Mouse (Mus musculus): ENCODE measurements around the gene Kcnip1. TPM values are rescaled to one million over a fixed set of nuclear protein-coding genes. Genes with fewer than 3 reads are reported as not detected.
A peak's percentile ranks its signal among the peaks of the same experiment; 100 is the strongest.

Kcnip1 gene
- polyA plus RNA-seq, 1 experiment from 2014 or later, result 2.0 TPM

DNA sequence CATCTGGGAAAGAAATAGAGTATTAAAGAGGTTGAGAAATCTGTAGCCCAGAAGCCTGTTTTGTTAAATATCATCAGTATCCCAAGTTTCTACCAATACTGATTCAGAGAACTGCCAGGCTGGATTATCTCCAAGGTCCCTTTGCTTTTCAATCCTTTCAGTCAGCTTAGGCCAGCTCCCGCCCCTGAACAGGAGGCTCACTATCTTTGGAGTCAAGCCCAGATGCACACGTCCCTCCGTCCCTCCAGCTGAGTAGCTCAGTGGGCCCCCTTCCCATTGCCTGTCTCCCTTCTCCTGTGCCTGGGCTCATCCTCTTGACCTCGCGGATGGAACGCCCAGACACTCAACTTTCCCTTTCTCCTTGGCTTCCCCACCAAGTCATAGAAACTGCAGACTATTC is 65.6 kb downstream of the Kcnip1 start:
- Histone ChIP-seq H3K27me3 (ENCODE audit: insufficient read depth, low read length) (no peaks in the 10 kb centered on the region), H3K27ac (no peak overlapping the region), H3K9ac (ENCODE audit: low read depth, low read length) (no peak overlapping the region), H3K9me3 (replicated peaks; ENCODE audit: low read length) (no peaks in the 10 kb centered on the region), H3K4me2 (ENCODE audit: low read length) (no peak overlapping the region), H3K36me3 (ENCODE audit: insufficient read depth, low read length) (no peaks in the 10 kb centered on the region), H3K4me1 (replicated peaks; ENCODE audit: insufficient read depth, low read length) (0 out of 2 replicates have a peak, but pooled peaks cover 2% of the 10 kb centered on the region), H3K4me3 (replicated peaks; ENCODE audit: low read depth, low read length) (no peak overlapping the region)
- TF ChIP-seq CTCF (IDR thresholded peaks at IDR 0.05; ENCODE audit: low read depth), result no peak
- WGBS, result 78% methylated on average over 6 of the region's 6 CpGs
- DNase-seq (ENCODE audit: low spot score) (no peak), ATAC-seq (replicated peaks; ENCODE audit: low FRiP score, low read depth) (no peak)

DNA sequence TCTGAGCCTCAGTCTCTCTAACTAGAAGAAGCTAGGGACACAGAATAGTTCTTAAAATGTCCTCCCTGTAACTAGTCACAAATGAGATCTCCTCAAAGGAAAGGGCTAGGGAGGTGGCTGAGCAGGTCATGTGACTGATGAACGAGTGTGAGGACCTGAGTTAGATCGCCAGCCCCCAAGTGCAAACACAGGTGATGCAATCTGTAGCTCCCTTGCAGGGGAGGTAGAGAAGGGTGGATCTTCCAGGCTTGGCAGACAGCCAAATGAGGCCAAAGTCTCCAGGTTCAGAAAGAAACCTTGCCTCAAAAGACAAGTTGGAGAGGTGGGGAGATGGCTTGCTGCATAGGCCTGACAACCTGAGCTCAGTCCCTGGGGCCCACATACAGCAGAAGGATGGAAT is 66.4 kb downstream of the Kcnip1 start:
- Histone ChIP-seq H3K9me3 (replicated peaks; ENCODE audit: low read length) (no peaks in the 10 kb centered on the region), H3K9ac (ENCODE audit: low read depth, low read length) (no peak overlapping the region), H3K27me3 (ENCODE audit: insufficient read depth, low read length) (no peaks in the 10 kb centered on the region), H3K4me1 (replicated peaks; ENCODE audit: insufficient read depth, low read length) (no peaks in the 10 kb centered on the region), H3K4me3 (replicated peaks; ENCODE audit: low read depth, low read length) (no peak overlapping the region), H3K36me3 (ENCODE audit: insufficient read depth, low read length) (no peaks in the 10 kb centered on the region), H3K27ac (no peak overlapping the region), H3K4me2 (ENCODE audit: low read length) (no peak overlapping the region)
- DNase-seq (ENCODE audit: low spot score), result no peak
- TF ChIP-seq CTCF (IDR thresholded peaks at IDR 0.05; ENCODE audit: low read depth), result no peak
- no peak for ATAC-seq (replicated peaks; ENCODE audit: low FRiP score, low read depth)
- 41% methylated on average over 2 of the region's 2 CpGs for WGBS

DNA sequence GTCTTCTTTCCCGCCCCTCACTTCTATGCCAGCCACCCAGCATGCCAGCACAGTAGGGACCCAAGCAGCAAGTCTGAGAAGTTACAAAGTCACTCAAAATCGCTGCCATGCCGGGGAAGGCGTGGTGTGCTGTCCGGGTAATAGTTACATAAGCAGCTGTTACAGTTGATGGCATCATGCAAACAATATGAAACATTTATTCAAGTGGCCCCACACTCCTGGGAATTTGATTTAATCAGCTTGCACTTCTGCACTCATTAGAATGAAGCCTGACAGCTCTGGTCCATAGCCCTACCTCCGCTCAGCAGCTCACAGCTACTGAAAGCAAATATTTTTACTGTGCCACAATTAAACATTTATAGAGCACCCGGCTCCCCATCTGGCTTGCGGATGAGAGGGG is 67.2 kb downstream of the Kcnip1 start:
- no peak overlapping the region for H3K4me3 ChIP-seq (replicated peaks; ENCODE audit: low read depth, low read length)
- no peak overlapping the region for H3K9ac ChIP-seq (ENCODE audit: low read depth, low read length)
- ATAC-seq (replicated peaks; ENCODE audit: low FRiP score, low read depth) (no peak), DNase-seq (ENCODE audit: low spot score) (no peak)
- H3K36me3 ChIP-seq (ENCODE audit: insufficient read depth, low read length), result no peaks in the 10 kb centered on the region
- no peaks in the 10 kb centered on the region for H3K4me1 ChIP-seq (replicated peaks; ENCODE audit: insufficient read depth, low read length)
- TF ChIP-seq CTCF (IDR thresholded peaks at IDR 0.05; ENCODE audit: low read depth), result no peak
- no peak overlapping the region for H3K4me2 ChIP-seq (ENCODE audit: low read length)
- 69% methylated on average over 8 of the region's 8 CpGs for WGBS
- no peaks in the 10 kb centered on the region for H3K9me3 ChIP-seq (replicated peaks; ENCODE audit: low read length)
- H3K27ac ChIP-seq, result no peak overlapping the region
- no peaks in the 10 kb centered on the region for H3K27me3 ChIP-seq (ENCODE audit: insufficient read depth, low read length)

DNA sequence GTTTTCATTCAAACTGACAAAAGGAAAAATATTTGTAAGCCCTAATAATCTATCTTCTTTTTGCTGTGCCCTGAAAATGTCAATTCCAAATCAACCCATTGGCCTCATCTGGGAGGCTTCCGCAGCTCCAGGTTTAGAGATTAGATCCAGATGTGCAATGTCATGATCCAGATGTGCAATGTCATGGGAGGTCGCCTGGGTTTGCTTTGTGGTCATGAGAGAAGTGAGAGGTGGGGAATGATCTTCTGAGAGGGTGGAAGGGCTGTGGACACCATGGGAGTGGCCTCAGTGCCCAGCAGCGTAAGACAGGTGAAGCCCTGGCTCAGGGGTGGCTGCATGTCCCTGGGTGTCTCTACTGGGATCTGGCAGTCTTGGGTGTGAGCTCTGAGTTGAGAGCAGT is 69.9 kb downstream of the Kcnip1 start:
- no peak for TF ChIP-seq CTCF (IDR thresholded peaks at IDR 0.05; ENCODE audit: low read depth)
- 74% methylated on average over 3 of the region's 3 CpGs for WGBS
- Histone ChIP-seq H3K4me2 (ENCODE audit: low read length) (no peak overlapping the region), H3K36me3 (ENCODE audit: insufficient read depth, low read length) (no peaks in the 10 kb centered on the region), H3K27ac (no peak overlapping the region), H3K9me3 (replicated peaks; ENCODE audit: low read length) (no peaks in the 10 kb centered on the region), H3K4me1 (replicated peaks; ENCODE audit: insufficient read depth, low read length) (no peaks in the 10 kb centered on the region), H3K27me3 (ENCODE audit: insufficient read depth, low read length) (no peaks in the 10 kb centered on the region), H3K4me3 (replicated peaks; ENCODE audit: low read depth, low read length) (no peak overlapping the region), H3K9ac (ENCODE audit: low read depth, low read length) (no peak overlapping the region)
- no peak for ATAC-seq (replicated peaks; ENCODE audit: low FRiP score, low read depth)
- no peak for DNase-seq (ENCODE audit: low spot score)

DNA sequence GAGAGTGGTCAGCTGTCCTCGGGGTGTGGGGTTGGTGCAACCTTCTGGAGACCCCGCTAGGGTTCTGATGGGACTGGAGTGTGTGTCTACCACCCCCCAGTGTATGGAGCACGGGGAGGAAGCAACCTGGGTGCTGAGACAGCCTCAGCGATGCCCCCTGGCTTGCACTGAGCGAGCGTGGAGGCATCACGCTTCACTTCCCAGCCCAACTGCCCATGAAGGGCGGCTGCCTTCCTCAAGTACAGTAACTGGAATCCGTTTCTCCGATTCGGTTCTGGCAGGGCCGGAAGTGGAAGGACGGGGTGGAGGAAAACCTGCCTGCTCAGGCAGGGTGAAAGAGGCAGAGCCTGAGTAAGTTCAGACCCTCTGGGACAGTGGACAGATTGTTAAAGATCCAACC is 71.5 kb downstream of the Kcnip1 start:
- Histone ChIP-seq H3K9ac (ENCODE audit: low read depth, low read length) (no peak overlapping the region), H3K36me3 (ENCODE audit: insufficient read depth, low read length) (no peaks in the 10 kb centered on the region), H3K4me3 (replicated peaks; ENCODE audit: low read depth, low read length) (no peak overlapping the region), H3K4me2 (ENCODE audit: low read length) (peak overlapping the region; percentile 27; the same call in 1 of the 2 replicates), H3K27me3 (ENCODE audit: insufficient read depth, low read length) (no peaks in the 10 kb centered on the region), H3K4me1 (replicated peaks; ENCODE audit: insufficient read depth, low read length) (no peaks in the 10 kb centered on the region), H3K9me3 (replicated peaks; ENCODE audit: low read length) (no peaks in the 10 kb centered on the region), H3K27ac (no peak overlapping the region)
- ATAC-seq (replicated peaks; ENCODE audit: low FRiP score, low read depth), result peak; percentile 82
- peak; percentile 48; the same call in 1 of the 2 replicates for TF ChIP-seq CTCF (IDR thresholded peaks at IDR 0.05; ENCODE audit: low read depth)
- DNase-seq (ENCODE audit: low spot score), result peak; percentile 62
- 44% methylated on average over 13 of the region's 13 CpGs for WGBS

DNA sequence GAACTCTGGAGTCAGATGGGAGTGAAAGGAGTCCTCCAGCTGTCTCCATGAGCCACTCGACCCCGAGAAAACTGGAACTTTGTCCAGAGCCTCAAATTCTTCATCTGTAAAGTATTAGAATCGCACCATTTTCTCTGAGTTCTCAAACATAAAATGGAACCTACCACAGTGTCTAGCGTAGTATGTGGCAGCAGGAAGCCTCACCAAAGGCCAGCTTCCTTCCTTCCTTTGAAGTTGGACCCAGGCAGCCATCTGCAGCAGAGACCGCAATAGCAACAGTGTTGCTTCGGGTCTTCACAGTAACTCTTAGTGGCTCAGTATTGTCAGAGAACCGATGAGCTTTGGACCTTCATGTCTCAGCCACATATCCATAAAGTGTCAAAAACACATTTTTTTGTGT is 73.1 kb downstream of the Kcnip1 start:
- no peak for DNase-seq (ENCODE audit: low spot score)
- TF ChIP-seq CTCF (IDR thresholded peaks at IDR 0.05; ENCODE audit: low read depth), result no peak
- Histone ChIP-seq H3K4me2 (ENCODE audit: low read length) (no peak overlapping the region), H3K4me1 (replicated peaks; ENCODE audit: insufficient read depth, low read length) (no peaks in the 10 kb centered on the region), H3K27me3 (ENCODE audit: insufficient read depth, low read length) (no peaks in the 10 kb centered on the region), H3K9ac (ENCODE audit: low read depth, low read length) (no peak overlapping the region), H3K36me3 (ENCODE audit: insufficient read depth, low read length) (no peaks in the 10 kb centered on the region), H3K27ac (no peak overlapping the region), H3K4me3 (replicated peaks; ENCODE audit: low read depth, low read length) (no peak overlapping the region), H3K9me3 (replicated peaks; ENCODE audit: low read length) (no peaks in the 10 kb centered on the region)
- 80% methylated on average over 7 of the region's 7 CpGs for WGBS
- no peak for ATAC-seq (replicated peaks; ENCODE audit: low FRiP score, low read depth)

DNA sequence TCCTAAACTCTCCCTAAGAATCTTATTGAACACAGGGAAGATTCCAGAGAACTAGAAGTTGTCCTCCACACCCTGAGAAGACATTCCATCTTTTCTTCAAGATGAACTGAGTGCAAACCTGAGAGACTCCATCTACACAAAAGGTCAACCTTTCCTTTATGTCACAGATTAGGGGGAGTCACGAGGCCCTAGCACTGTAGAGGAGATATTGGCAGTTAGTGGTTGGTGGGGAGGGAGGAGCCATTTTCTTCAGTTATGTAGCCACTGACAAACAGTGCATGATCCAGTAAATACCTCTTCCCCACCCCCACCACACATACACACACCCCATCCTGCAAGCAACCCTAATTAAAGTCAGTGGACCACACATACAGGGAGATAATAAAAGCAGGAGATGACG is 74.5 kb downstream of the Kcnip1 start:
- no peak for ATAC-seq (replicated peaks; ENCODE audit: low FRiP score, low read depth)
- Histone ChIP-seq H3K9ac (ENCODE audit: low read depth, low read length) (no peak overlapping the region), H3K4me3 (replicated peaks; ENCODE audit: low read depth, low read length) (no peak overlapping the region), H3K4me1 (replicated peaks; ENCODE audit: insufficient read depth, low read length) (no peaks in the 10 kb centered on the region), H3K9me3 (replicated peaks; ENCODE audit: low read length) (no peaks in the 10 kb centered on the region), H3K4me2 (ENCODE audit: low read length) (no peak overlapping the region), H3K36me3 (ENCODE audit: insufficient read depth, low read length) (no peaks in the 10 kb centered on the region), H3K27me3 (ENCODE audit: insufficient read depth, low read length) (no peaks in the 10 kb centered on the region), H3K27ac (no peak overlapping the region)
- TF ChIP-seq CTCF (IDR thresholded peaks at IDR 0.05; ENCODE audit: low read depth), result no peak
- DNase-seq (ENCODE audit: low spot score), result no peak
- WGBS, result 38% methylated on average over 2 of the region's 2 CpGs
